Mouse (Mus musculus) adipocyte (in vitro differentiated cells): Measurements from ENCODE around the gene Lamb1.
A peak's percentile ranks its signal among the peaks of the same experiment; 100 is the strongest.

Source experiments
- DNase-seq: peaks from one replicate; pipeline ENCODE4 v3.0.0-alpha.2; 2016; ENCODE audit warnings: low spot score

The Lamb1 gene

DNA sequence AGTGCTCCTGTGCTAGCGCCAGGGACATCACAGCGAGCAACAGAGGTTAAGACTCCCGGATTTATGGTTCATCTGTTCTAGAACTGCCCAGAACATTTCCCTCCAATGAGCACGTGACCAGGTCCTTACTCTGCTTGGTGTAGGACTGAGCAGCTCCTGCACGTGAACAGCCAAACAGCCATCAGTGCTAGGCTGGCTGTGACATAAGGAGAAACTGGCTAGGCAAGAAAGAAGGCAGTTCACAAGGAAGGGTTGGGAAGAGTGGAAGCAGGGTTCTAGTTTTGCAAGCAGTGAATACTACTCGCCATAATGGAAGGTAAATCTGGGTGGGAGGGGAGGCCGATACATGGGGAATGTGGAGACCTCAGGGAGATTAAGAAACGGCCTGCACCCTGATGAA is 10.1 kb upstream of the Lamb1 start:
- no peak for DNase-seq

DNA sequence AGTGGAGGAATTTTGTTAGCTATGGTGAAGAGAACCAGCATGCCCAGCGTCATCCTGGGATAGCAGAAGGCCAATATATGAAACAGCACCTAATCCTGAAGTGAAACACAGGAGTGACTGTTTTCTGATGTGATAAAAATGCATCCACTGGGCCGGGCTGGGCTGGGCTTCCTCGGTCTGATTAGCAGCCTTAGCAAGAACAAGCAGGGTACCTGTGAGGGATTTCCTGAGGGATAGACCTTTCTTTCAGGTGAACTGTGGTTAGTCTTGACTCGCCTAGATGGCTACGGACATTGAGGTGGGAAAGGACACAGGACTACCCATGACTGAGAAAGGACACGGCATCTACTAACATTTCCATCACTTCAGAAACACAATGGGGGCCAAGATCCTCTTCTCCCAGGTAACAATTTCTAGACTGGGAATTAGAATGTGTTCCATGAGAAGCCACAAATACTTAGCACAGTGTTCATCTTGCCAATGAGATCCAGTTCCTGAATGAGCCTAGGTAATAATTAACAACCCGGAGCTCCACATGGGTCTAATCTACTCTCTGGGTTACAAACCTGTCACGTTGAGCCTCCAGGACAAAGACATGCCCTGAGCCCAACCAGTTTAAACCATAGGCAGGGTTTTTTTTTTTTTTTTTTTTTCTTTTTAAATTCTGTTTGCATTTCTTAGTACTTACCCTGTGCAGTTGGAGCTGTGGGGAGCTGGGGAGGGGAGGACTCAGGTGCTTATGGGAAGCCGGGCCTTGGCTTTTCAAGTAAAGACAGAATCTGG is 8.7 kb upstream of the Lamb1 start:
- DNase-seq, result no peak

DNA sequence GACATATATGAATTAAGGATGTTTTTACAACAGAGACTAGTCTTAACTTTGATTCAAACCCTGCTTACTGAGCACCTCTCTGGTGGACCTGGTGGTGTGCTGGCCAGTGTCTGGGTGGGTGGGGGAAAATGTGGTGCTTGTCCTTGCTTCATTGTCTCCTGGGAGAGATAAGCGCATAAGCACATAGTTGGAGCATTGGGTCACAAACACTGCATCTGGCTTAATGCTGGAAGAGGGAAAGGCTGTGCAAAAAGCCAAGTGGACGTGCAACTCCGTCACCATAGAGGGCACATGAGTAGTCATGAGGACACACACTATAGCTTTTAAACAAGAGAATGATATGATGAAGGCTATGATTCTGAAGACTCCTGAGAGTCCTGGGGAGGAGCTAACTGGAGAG is 3.2 kb upstream of the Lamb1 start:
- no peak for DNase-seq

DNA sequence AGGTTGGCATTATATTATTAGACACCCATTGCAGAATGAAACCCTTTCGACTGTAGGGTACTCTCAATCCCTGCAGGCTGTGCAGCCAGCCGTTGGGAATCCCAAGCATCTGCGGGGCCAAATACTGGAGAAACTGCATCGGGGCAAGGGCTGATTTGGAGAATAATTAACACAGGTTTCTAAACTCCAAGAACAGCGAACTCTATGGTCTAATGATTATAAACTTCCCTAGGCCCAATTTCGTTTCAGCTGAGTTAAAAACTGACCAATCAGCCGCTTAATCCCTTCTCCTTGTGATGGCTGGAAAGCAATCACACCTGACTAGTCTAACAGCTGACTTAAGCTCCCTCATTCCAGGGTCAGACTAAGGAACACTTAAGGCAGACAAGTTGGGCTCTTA is 1.1 kb upstream of the Lamb1 start:
- DNase-seq, result no peak

DNA sequence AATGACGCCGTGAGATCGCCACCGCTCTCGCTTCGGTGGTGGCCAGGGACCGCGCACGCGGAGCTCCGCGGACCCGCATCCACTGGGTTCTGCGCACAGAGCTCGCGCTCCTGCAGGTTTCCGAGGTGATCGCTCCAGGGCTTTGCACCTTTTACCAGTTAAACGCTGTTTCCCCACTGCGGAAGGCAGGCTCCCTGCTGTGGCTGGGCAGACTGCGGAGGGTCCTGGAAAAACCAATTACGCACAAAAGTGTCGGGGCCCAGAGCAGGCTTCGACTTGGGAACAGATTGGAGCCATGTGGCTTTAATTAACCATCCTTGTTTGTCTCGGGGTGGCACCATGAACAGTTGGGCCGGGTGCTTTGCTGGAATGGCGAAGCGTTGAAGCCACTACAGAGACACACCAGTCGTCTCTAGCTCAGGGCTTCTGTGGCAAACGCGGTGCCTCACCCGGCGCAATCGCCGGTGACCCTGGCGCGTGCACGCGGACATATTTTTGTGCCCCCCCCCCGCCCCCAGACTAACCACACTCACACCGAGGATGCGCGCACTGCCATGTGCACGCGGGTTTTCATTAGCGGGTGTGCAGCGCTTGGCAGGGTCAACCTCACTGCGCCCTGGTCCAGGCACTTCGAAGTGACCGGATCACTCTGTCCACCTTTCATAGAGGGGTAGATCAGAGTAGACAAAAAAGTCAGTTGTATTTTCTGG is 843 bp downstream of the Lamb1 start:
- peak; percentile 72 for DNase-seq

DNA sequence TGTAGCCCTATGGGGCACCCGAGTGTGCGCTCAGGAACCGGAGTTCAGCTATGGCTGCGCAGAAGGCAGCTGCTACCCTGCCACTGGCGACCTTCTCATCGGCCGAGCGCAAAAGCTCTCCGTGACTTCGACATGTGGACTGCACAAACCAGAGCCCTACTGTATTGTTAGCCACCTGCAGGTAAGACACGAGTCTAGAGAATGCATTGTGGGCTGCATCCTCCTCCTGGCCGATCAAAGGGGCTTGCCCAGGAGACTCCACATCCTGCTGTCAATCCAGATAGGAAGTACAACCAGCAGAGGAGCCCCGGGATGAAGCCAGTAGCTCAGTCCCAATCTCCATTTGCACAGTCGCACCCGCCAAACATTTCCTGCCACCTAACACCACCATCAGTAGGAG is 1.7 kb downstream of the Lamb1 start:
- DNase-seq, result peak; percentile 37

DNA sequence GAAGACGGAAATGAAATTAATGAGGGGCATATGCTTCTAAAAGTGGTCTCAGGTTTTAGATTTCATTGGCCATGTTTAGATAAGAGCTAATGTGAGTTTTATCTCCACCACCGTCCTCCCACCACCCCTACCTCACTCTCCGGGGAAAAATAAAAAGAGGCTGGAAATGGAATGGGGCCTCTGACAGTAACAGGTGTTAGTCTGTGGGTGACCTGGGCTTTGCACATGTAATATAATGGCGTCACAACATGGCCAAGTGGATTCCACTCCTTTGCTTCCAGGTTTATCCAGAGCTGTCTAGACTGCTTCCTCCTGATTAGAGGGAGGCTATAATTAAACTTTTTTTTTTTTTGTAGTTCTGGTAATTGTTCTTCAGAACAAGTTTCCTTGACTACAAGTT is 2.3 kb downstream of the Lamb1 start:
- no peak for DNase-seq

DNA sequence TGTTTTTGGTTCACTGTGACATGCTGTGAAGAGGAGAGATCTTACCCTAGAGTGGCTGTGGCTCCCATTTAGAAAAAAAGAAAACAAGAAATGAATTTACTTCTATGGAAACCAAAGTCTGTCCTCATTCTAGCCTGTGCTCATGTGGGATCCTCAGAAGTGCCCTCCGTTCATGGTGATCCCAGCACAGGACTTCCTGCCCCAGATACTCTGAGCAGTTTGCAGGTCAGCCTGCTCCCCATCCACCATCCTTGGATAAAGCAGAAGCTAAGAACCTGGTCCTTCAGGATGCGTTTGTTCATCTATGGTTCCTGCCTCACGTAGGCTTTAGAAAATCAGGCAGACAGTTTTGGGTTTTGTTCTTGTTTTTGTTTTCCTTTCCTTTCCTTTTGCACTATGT is 3.3 kb downstream of the Lamb1 start:
- DNase-seq, result peak; percentile 44

DNA sequence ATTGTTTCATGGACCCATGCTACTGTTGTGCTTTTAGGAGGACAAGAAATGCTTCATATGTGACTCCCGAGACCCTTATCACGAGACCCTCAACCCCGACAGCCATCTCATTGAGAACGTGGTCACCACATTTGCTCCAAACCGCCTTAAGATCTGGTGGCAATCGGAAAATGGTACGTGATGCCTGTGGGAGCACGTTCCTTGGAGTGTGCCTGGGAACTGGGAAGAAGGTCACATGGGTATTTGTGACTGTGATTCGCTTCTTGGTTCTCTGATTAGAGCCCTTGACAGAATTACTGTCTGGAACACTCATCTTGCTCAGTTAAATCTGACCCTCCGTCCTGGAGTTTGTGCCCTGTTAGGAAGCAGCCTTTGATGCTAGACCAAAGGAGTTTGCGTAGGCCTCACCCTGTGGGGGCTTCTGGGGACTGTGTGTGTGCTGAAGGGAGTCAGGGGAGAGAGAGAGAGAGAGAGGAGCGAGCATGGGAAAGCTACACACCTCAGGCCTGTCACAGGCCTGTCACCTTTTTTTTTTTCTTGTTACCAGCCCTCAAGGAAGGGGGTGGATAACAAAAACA is 4.1 kb downstream of the Lamb1 start:
- no peak for DNase-seq

DNA sequence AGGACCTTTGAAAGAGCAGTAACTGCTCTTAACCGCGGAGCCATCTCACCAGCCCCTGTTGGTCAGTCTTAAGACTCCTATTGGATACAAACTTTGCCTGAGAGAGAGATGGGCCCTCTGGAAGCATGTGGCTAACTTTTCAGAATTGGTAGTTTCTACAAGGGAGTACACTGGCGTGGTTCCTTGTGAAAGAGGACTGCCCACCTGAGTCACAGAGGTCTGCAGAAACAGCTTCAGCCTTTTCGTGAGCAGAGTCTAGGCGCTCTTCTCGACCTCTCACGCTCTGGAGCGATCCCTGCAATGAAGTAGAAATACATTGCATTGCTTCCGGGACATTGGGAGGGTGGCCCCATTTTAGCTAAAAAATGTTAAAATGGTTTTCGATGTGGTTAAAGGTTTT is 5.3 kb downstream of the Lamb1 start:
- no peak for DNase-seq

DNA sequence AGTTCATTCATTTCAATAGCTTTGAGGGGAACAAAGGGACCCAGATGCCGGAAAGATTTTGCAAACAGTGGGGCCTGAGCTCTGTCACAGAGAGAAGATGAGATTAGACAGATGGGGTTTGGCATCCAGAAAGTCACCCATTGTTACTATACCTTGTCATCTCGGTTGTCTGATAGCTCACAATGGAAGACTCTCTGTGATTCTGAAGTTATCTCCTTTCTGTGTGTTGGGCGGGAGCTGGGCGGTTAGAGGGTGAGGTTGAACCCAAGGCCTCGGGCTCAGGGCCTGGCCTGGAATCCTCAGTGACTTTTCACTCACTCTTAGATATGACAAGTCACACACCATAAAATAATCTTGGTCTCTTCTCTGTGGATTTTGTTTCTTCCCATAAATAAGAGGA is 5.7 kb downstream of the Lamb1 start:
- no peak for DNase-seq

DNA sequence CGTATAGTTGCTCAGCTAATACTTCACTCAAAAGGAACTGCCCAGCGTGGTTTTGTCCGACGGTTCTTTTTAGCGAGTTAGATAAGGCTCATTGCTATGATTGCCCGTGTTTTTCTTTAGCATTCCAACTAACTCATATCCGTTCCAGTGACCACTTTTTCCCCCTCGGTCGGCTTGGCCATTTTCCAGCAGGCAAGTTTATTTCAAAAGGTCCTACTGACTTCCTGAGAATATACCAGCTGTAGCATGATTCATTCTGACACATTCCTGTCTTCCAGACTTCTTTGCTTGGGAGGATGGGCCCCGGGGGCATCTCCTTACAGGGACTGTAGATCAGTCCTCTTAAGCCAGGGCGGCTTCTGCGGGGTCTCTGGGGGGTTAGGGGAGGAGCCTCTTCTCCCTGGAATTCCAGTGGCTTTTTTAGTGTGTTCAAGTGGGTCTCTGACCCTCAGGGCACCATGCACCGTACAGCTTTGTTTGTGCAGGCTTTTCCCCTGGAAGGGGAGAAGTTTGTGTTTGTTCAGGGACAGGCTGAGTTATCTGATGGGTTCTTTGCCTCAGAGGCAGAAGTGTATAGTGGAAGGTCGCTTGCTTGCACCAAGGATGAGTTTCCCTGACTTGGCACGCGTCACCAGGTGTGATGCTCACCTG is 6.5 kb downstream of the Lamb1 start:
- DNase-seq, result peak; percentile 58

DNA sequence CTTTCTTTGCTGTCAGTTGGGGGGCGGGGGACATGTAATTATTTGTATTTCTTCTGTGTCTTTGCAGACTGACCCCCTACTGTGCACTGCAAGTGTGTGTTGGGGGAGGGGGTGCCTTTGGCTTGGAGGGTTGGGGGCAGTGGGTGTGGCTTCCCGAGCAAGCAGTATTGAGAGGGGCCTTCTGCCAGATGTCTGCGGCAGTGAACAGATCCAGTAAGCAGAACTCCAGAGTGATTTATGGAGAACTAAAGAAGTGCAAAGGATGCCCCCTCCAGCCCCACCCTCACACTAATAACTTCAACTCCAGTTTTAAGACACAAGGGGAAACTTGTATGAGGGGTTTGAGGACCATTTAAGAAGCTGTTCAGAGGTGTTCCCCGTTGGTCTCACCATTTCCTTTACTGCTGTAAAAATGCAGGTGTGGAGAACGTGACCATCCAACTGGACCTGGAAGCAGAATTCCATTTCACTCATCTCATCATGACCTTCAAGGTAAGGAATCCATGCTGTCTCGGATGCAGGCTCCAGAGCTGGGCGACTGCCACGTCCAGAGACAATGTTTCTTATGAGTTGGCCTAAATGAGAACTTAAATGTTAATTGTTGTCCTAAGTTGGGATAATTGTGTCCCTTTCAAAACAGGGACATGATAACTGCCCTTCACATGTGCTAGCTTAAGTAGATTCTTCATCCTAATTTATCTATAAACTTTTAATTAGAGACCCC is 7.1 kb downstream of the Lamb1 start:
- no peak for DNase-seq

DNA sequence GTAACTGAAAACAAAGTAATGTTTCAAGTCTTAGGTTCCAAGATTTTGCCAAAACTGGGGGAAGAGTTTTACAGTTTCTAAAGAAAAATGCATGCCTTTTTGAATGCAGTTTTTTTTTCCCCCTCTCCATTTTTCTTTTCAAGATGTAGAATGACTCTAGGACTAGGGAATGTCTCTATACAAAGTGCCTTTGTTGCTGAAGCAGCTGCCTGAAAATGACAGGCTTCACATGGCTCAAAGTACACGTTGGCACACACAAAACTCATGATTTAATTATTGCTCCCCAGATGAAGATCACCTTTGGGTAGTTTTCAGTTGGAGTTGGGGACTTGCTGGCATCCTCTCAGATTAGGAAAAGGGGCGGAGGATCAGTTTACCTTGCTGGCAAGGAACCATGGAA is 7.8 kb downstream of the Lamb1 start:
- no peak for DNase-seq

DNA sequence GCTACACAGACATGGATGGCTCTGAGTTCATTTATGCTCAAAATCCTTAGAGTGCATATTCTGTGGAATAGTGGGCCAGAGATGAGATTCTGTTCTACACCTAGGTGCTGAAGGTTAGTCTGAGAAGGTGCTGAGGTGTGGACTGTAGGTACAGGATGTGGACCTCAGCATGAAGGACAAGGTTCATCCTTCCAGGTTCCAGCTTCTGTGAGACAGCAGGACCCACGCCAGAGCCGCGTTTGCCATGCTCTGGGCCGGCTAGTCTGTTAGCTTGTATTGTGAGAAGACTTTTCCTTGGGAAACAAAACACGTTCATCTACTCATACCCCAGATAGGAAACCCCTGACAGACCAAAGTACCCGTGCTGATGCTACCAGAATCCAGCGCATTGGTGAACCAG is 8.6 kb downstream of the Lamb1 start:
- no peak for DNase-seq

DNA sequence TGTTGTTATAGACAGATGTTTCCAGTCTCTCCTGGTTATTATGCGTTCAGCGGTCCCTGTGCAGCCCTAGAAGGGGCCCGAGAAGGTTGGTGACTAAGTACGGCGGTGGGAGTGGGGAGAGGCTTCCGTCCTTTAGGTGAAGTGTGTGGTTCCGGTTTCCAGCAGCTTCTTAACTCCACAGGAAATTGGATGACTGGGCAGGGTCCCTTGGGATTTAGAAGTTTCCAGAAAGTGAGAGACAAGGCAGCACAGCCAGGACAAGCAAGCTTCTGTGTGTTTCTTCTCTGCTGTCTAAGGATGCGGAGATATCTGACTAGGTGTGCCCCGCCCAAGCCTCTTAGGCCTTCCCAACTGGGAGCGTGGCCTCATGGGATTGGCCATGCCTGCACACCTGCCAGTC is 10.4 kb downstream of the Lamb1 start:
- no peak for DNase-seq

DNA sequence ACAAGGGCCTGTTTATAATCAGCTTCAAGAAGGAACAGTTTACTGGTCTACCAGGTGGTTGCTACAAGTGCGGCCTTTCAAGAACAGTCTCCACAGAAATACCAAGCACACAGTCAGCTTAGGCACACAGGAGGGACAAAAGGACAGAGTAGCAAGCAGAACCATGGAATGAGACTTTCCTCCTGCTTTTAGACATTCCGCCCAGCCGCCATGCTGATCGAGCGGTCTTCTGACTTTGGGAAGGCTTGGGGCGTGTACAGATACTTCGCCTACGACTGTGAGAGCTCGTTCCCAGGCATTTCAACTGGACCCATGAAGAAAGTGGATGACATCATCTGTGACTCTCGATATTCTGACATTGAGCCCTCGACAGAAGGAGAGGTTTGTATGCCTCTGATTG is 13.2 kb downstream of the Lamb1 start:
- DNase-seq, result no peak

DNA sequence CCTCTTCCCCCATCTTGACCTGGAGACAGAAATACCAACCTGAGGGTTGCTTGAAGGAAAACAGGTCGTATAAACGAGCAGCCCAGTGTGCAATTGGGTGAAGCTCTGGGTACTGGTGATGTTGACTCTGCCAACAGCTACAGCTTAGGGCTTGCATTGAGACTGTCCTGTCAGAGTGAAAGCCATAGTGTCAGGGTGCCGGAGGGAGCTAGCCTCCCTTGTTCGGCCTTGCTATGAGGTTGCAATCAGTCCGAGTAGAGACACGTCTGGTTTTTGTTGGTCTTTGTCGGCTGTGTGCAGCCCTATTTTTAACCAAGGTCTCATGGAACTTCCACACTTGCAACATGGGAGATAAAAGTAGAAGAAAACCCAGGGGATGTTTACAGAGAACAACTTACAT is 15.3 kb downstream of the Lamb1 start:
- DNase-seq, result no peak

DNA sequence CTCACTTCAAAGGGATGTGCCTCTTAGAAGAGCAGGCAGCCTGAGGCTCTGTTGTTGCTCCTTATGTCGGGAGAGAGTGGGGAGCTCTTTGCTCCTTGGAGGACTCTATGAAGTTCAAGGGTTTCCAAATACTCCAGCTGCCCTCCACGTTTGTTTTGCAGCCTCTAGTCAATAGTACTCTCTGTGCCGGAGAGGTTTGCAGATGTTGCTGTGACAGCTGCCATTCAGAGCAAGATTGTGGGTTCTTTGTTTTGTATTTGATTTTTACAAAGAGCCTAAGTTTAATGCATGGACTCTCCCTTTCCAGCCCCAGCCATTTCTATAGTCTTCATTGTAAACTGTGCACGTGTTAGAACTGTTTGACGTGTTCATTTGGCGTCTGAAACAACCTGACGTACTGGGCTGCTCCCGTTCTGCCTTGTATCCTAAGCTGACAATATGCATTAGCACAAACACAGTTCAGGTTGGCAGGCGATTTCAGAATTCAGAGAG is 16.1 kb downstream of the Lamb1 start:
- no peak for DNase-seq

DNA sequence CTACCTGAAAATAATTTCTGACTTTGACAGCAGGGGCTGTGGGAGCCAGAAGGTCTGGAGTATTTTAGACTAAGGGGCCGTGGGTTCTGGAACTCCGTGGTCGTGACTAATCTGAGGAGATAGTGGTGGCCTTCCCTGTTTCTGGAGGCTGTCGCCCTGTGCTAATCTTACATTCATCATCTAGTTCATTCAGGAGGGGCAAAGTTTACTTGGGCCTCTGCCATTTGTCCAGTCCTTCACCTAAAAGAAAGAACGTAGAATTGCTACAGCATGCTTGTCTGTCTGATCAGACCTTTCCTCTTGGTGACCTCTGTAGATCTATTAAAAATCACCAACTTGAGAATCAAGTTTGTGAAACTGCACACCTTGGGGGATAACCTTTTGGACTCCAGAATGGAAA is 17.2 kb downstream of the Lamb1 start:
- no peak for DNase-seq

DNA sequence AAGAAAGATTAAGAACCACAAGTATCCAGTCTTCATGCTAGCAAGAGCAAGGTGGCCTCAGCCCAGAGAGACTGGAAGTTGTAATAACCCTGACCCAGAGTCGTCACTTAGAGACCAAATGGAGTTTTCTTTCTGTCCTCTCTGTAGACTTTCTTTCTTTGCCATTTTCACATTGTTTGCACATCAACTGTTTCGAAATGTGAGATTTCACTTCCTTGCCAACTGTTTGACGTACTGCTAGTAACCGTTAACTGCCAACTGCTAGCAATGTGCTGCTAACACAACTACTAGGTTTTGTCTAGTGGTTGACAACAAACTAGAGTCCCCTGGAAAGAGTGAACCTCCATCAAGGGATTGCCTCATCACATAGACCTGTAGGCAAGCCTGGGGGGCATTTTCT is 18.1 kb downstream of the Lamb1 start:
- DNase-seq, result peak; percentile 77

DNA sequence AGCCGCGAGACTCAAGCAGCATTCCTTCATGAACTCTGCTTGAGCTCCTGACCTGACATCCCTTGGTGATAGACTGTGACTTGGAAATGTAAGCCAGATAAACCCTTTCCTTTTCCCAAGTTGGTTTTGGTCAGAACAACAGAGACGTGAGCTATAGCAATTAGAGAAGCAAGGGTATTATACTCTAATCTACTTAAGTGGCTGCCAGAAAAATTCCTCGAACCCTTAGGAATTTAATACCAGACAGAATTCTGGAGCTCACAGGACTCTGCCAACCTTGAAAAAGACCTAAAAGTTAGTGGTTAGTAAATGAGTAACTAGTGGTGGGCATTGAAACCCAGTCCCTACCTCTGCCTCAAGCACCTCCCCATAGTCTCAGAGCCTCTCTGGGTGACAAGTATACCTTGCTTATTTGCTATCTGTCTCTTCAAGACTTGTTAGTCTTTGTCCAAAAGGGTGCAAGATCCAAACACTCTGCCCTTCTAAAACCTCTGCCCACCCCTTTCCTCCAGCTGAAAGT is 18.6 kb downstream of the Lamb1 start:
- DNase-seq, result no peak
